Mouse (Mus musculus): Measurements from ENCODE around the gene ccdc198. TPM values are rescaled to one million over a fixed set of nuclear protein-coding genes. Genes with fewer than 3 reads are reported as not detected.

Gene ccdc198
- total and polyA plus RNA-seq, 3 experiments: not detected

DNA sequence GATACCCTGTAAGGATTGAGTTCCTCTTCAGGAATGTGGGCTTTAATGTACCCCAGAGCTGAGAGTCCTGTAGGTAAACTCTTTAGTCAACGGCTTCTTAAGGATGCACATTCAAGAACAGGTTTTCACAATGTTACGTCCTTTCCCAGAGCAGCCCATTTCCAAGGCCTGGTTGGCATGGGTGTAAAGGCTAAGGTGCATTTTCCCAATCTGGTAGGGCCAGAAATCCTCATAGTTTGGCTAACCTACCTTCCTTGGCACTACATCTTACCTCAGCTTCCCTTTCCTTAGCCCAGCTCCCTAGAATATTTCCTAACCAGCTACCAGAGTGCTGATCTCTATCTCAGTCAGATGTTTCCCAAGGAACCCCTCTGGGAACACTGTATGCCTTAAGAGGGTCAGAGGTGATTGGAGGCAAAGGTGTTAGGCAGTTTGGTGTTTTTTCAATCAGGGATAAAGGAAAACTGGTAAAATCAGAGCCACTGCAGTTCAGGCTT is 48.2 kb downstream of the ccdc198 start:
- DNase-seq: peak; percentile 4

DNA sequence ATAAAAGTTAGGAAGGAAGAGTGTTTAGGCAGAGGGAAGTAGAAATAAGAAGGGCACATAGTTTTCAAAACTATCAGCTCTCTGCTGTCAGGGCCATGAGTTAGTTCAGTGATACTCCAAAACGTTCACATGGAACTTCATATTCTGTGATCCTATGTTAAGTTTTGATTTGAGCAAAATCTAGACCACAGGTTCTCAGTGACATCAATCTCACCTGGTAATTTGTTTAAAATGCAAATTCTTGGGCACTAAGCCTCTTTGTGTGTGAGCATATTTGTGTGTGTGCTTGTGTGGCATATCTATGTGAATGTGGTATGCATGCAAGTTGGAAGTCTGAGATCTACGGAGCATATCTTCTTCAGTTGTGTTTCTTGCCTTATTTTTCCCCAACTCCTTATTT is 59.0 kb downstream of the ccdc198 start:
- DNase-seq: no peak

DNA sequence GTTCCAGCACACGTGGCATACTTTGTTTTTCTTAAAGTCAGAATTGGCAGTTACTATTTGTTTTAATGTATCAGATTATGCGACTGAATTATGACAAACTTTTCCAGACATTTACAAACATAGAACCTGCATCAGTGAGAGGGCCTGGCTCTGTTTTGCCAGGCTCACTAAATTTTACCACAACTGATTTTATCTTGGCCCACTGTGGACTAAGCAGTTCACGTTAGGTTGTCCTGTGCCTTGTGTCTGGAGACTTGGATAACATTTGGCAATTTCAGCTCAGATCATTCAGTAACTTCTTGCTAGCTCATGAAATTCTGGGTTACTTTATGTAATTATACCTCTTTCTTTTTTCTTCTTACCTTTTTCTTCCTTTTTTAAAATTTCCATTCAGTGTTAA is 65.5 kb downstream of the ccdc198 start:
- DNase-seq: no peak

DNA sequence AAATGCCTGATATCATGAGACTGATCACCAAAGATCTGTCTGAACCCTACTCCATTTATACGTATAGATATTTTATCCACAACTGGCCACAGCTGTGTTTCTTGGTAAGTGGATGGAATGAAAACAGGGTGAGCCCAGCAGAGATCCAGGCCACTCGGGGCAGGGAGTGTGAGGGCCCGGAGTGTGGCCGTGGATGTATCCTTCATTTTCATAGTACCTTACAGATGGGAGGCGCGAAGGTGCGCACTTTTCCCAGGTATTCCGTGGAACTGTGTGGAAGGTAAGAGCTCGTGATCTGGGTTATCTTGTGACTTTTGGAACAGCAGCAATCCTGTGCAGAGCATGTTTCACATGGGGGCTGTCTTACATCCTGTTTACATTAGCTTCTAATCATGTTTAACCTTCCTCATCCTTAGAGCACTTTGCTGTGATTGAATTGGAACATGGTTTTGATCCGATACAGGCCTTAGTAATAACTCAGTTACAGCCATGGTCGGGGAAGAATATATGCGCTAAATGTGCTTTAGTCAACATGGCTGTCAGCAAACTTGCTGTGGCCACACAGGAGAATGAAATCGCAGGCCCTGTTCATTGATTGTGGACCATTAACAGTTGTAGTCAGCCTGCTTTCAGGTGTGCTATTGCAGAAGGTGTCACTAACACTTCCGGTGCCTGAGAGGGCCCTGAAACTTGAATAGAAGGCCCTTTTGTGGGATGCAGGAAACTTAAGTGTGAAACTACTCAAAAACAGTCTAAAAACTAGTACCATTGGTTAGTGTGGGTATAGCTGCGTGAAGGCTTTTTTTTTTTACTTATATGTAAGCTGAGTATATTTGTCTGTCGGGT is 71.8 kb downstream of the ccdc198 start:
- peak; percentile 19 for DNase-seq

DNA sequence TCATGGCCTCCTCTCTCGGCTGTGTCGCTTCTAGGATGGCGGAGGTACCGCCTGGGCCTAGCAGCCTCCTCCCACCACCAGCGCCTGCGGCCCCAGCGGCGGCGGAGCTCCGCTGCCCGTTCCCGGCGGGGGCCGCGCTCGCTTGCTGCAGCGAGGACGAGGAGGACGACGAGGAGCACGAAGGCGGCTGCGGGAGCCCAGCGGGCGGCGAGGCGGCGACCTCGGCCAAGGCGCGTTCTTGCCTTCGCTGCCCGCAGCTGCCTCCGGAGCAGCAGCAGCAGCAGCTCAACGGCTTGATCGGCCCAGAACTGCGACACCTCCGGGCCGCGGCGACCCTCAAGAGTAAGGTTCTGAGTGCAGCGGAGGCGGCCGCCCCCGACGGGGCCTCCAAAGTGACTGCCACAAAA is 72.7 kb downstream of the ccdc198 start:
- DNase-seq: peak; percentile 78

DNA sequence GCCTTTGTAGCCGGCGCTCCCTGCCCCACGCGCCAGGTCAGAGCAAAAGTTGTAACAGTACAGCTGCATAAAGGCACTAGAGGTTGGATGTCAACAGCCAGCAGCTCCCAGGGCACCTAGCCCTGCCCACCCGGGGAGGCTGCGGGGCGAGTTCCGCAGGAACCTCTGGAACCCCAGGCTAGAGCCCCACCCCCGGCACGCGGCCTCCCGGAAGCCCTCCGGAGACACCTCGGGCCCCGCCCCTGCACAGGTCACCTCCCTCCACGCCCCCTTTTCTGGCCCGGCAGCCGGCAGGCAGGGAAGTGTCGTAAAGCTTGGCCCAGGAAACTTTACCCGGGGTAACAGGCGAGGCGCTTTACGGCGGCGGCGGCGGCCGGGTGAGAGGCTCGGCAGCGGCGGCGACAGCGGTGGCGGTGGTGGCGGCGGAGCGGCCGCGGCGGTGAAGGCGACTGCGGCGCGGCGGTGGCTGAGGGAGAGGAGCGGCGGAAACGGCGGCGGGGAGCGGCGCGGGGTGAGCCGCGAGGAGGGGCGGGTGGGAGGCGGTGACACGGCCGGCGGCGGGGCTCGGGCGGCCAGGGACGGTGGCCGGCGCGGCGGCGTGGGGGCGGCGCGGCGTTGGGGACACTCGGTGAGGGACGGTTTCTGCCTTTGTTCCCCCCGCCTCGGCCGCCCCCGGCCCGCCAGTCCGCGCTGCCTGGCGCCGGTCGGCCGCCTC is 73.2 kb downstream of the ccdc198 start, which contains the start of gene Naa30:
TSS of gene Naa30 (plus strand) at position 360 of the 715 bp plus-strand sequence.
- peak; percentile 99 for DNase-seq

DNA sequence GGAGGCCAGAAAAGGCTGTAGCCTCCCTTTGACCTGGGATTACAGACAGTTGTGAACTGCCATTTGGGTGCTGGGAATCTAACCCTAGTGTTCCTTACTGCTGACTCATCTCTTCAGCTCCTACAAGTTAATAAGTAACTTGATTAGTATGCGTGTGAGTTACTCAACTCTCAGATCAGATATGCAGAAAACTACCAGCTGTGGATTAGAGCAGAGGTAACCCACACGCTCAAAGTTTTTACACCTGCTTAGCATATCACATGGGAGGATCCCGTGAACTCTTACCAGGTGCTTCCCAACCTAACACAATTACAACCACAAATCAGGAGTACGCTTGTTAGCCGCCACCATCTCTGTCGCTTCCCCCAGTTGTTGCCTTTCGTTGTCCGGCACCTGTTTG is 74.0 kb downstream of the ccdc198 start:
- no peak for DNase-seq

Other genes with a start within 250 kb of the ccdc198 start
- gene Ap5m1, start 179.4 kb downstream of the ccdc198 start, total RNA-seq (2021): 10 to 100 TPM; 22.1 to 22.2 TPM
- gene Ap5m1, start 179.4 kb downstream of the ccdc198 start, polyA plus RNA-seq (2012; rRNA removed): 3.8 and 5.2 TPM in 2 replicates
- 10 to 100 TPM; 31.1 to 36.2 TPM for gene Exoc5, start 178.8 kb downstream of the ccdc198 start, total RNA-seq (2021)
- gene Exoc5, start 178.8 kb downstream of the ccdc198 start, polyA plus RNA-seq (2012; rRNA removed): 8.0 and 10.2 TPM in 2 replicates
- gene Naa30, start 73.2 kb downstream of the ccdc198 start, total RNA-seq (2021): 10 to 100 TPM; 27.0 to 31.2 TPM
- gene Naa30, start 73.2 kb downstream of the ccdc198 start, polyA plus RNA-seq (2012; rRNA removed): 4.3 and 4.4 TPM in 2 replicates